Mouse (Mus musculus) testis, adult 2 months (tissue): ENCODE measurements around the gene Wdr12. TPM values are rescaled to one million over a fixed set of nuclear protein-coding genes. Genes with fewer than 3 reads are reported as not detected.
A peak's percentile ranks its signal among the peaks of the same experiment; 100 is the strongest.
"Not testable (repeated sequence)": the region's sequence is repeated elsewhere in the genome, so short reads cannot be mapped to it uniquely, and the experiment has no call there.

Experiments
- H3K27ac ChIP-seq: fragments of 200-500 bp; 2 replicates; pipeline ENCODE4 v1.5.1; 2012; ENCODE audit warnings: low read depth, low read length; ENCODE audit not compliant: control insufficient read depth, insufficient read depth
- H3K27me3 ChIP-seq: fragments of 200-500 bp; 2 replicates; pipeline ENCODE4 v1.6.1; 2012; ENCODE audit warnings: mild to moderate bottlenecking, low read length, moderate library complexity; ENCODE audit not compliant: control insufficient read depth, insufficient read depth
- H3K36me3 ChIP-seq: fragments of 200-500 bp; 2 replicates; pipeline ENCODE4 v1.6.1; 2012; ENCODE audit warnings: mild to moderate bottlenecking, low read length; ENCODE audit not compliant: control insufficient read depth, insufficient read depth
- H3K4me1 ChIP-seq: fragments of 200-500 bp; 2 replicates; pipeline ENCODE4 v1.6.1; 2012; ENCODE audit warnings: low read length; ENCODE audit not compliant: control insufficient read depth, insufficient read depth
- H3K4me3 ChIP-seq: fragments of 200-500 bp; 2 replicates; pipeline ENCODE4 v1.5.1; 2012; ENCODE audit warnings: low read depth, mild to moderate bottlenecking, low read length, moderate library complexity, mixed read lengths; ENCODE audit not compliant: control insufficient read depth
- CTCF ChIP-seq: fragments of 200-500 bp; IDR thresholded peaks from 2 replicates; pipeline ENCODE4 v1.5.1; 2012; ENCODE audit warnings: low read depth, mild to moderate bottlenecking, inconsistent platforms, low read length, moderate library complexity; ENCODE audit not compliant: control insufficient read depth, insufficient read depth, insufficient replicate concordance
- POLR2A ChIP-seq: fragments of 200-500 bp; IDR thresholded peaks from 2 replicates; pipeline ENCODE4 v1.6.1; 2012; ENCODE audit warnings: low read depth, mild to moderate bottlenecking, inconsistent platforms, low read length, moderate library complexity; ENCODE audit not compliant: control insufficient read depth
- polyA plus RNA-seq: library from polyadenylated mRNA; depleted of rRNA; stranded (reverse); fragments of >200 nt; gene quantifications from 2 replicates; pipeline ENCODE4 v1.2.3, GENCODE M21; 2012

Gene Wdr12
- polyA plus RNA-seq, 1 experiment: 69.3 TPM

- Histone ChIP-seq H3K4me3 (peak overlapping the region; percentile 93), H3K4me1 (peaks cover 2% of the 10 kb centered on the region; the same call in 1 of the 2 replicates), H3K36me3 (0 out of 2 replicates have a peak, but pooled peaks cover 3% of the 10 kb centered on the region), H3K27me3 (no peaks in the 10 kb centered on the region), H3K27ac (no peak overlapping the region)
- TF ChIP-seq POLR2A (no peak), CTCF (no peak)
These were observed 1.7 kb downstream of the Wdr12 start for GRCm38 (mm10) chr1:60096572-60097276.

- Histone ChIP-seq H3K27me3 (no peaks in the 10 kb centered on the region), H3K4me3 (no peak overlapping the region), H3K4me1 (no peaks in the 10 kb centered on the region), H3K27ac (no peak overlapping the region), H3K36me3 (no peaks in the 10 kb centered on the region)
- no peak for TF ChIP-seq CTCF
- no peak for TF ChIP-seq POLR2A
These were observed 22.0 kb downstream of the Wdr12 start for GRCm38 (mm10) chr1:60076411-60076810.

- Histone ChIP-seq H3K36me3 (no peaks in the 10 kb centered on the region), H3K27ac (no peak overlapping the region), H3K27me3 (no peaks in the 10 kb centered on the region), H3K4me3 (no peak overlapping the region), H3K4me1 (no peaks in the 10 kb centered on the region)
- TF ChIP-seq CTCF (no peak), POLR2A (no peak)
These were observed 22.9 kb downstream of the Wdr12 start for GRCm38 (mm10) chr1:60075590-60075989.

GRCm38 (mm10) chr1:60074935-60075334, 23.5 kb downstream of the Wdr12 start:
- H3K36me3 ChIP-seq: no peaks in the 10 kb centered on the region
- no peaks in the 10 kb centered on the region for H3K4me1 ChIP-seq
- TF ChIP-seq POLR2A (no peak), CTCF (no peak)
- H3K27me3 ChIP-seq: no peaks in the 10 kb centered on the region
- H3K4me3 ChIP-seq: no peak overlapping the region
- no peak overlapping the region for H3K27ac ChIP-seq

GRCm38 (mm10) chr1:60070725-60071124, 27.7 kb downstream of the Wdr12 start:
- H3K4me1 ChIP-seq, H3K27me3 ChIP-seq, H3K36me3 ChIP-seq, H3K27ac ChIP-seq, H3K4me3 ChIP-seq: not testable (repeated sequence)

- H3K27me3 ChIP-seq: no peaks in the 10 kb centered on the region
- no peaks in the 10 kb centered on the region for H3K36me3 ChIP-seq
- H3K27ac ChIP-seq: no peak overlapping the region
- H3K4me3 ChIP-seq: no peak overlapping the region
- TF ChIP-seq CTCF (no peak), POLR2A (no peak)
- H3K4me1 ChIP-seq: no peaks in the 10 kb centered on the region
These were observed 42.1 kb downstream of the Wdr12 start for GRCm38 (mm10) chr1:60056310-60056709.

GRCm38 (mm10) chr1:60054659-60055058, 43.8 kb downstream of the Wdr12 start:
- TF ChIP-seq CTCF (no peak), POLR2A (no peak)
- no peak overlapping the region for H3K27ac ChIP-seq

GRCm38 (mm10) chr1:60047481-60047880, 51.0 kb downstream of the Wdr12 start:
- not testable (repeated sequence) for H3K36me3 ChIP-seq

More at GRCm38 (mm10) chr1:60054659-60055058, 43.8 kb downstream of the Wdr12 start:
- H3K36me3 ChIP-seq: no peaks in the 10 kb centered on the region
- H3K27me3 ChIP-seq: no peaks in the 10 kb centered on the region
- H3K4me1 ChIP-seq: no peaks in the 10 kb centered on the region
- H3K4me3 ChIP-seq: no peak overlapping the region

More at GRCm38 (mm10) chr1:60047481-60047880, 51.0 kb downstream of the Wdr12 start:
- H3K4me1 ChIP-seq, H3K4me3 ChIP-seq, H3K27me3 ChIP-seq, H3K27ac ChIP-seq: not testable (repeated sequence)
